ENCODE assay signal across 11 mouse cellular contexts in genomic region chr4:141458236-141458635, GRCm38 (mm10). TPM values are rescaled to one million over a fixed set of nuclear protein-coding genes. Genes with fewer than 3 reads are reported as not detected.
DNase-seq lines count a peak whose midpoint lies in the region; ATAC-seq and TF ChIP-seq lines count a peak whose summit lies in the region.
"Had no signal": no experiment of that assay in that cellular context is flagged by ENCODE, and none has a peak within 500 bp of the region (broad histone marks: within the 10 kb centered on the region; RNA-seq: fewer than 3 reads in every experiment).

No protein-coding gene starts in this region.

- 19% methylated on average over 7 of the region's 7 CpGs for WGBS in hindbrain, embryonic 10.5 days
- 14% methylated on average over 7 of the region's 7 CpGs for WGBS in hindbrain, embryonic 14.5 days
- WGBS in embryonic facial prominence, embryonic 10.5 days = 14% methylated on average over 7 of the region's 7 CpGs
- 23% methylated on average over 7 of the region's 7 CpGs for WGBS in heart, postnatal 0 days
- WGBS in midbrain, embryonic 13.5 days = 17% methylated on average over 7 of the region's 7 CpGs

- peaks cover 76% of the 10 kb centered on the region for H3K36me3 ChIP-seq in hindbrain, embryonic 10.5 days
- H3K36me3 ChIP-seq in hindbrain, embryonic 14.5 days (replicated peaks; ENCODE audit: control insufficient read depth, insufficient read depth) = peaks cover 36% of the 10 kb centered on the region
- peaks cover 74% of the 10 kb centered on the region for H3K36me3 ChIP-seq in embryonic facial prominence, embryonic 10.5 days (replicated peaks)
- H3K36me3 ChIP-seq in heart, postnatal 0 days (replicated peaks; ENCODE audit: control insufficient read depth, insufficient read depth, low read length) = peaks cover 25% of the 10 kb centered on the region
- H3K36me3 ChIP-seq in midbrain, embryonic 13.5 days = peaks cover 43% of the 10 kb centered on the region

- no peak for TF ChIP-seq EP300 in heart, postnatal 0 days (IDR thresholded peaks at IDR 0.05; ENCODE audit: low read depth)

- no peaks in the 10 kb centered on the region for H3K9me3 ChIP-seq in hindbrain, embryonic 10.5 days
- H3K9me3 ChIP-seq in hindbrain, embryonic 14.5 days (ENCODE audit: control insufficient read depth, low read length) = no peaks in the 10 kb centered on the region
- no peaks in the 10 kb centered on the region for H3K9me3 ChIP-seq in embryonic facial prominence, embryonic 10.5 days
- no peaks in the 10 kb centered on the region for H3K9me3 ChIP-seq in heart, postnatal 0 days (replicated peaks; ENCODE audit: control insufficient read depth, low read length)
- H3K9me3 ChIP-seq in midbrain, embryonic 13.5 days = no peaks in the 10 kb centered on the region

- H3K27ac ChIP-seq in hindbrain, embryonic 10.5 days = peak overlapping the region; percentile 64
- no peak overlapping the region for H3K27ac ChIP-seq in hindbrain, embryonic 14.5 days
- H3K27ac ChIP-seq in embryonic facial prominence, embryonic 10.5 days (replicated peaks) = peak overlapping the region; percentile 55
- 0 out of 2 replicates have a peak overlapping the region, but pooled peaks have one; percentile 30 for H3K27ac ChIP-seq in heart, postnatal 0 days (ENCODE audit: low read depth)
- H3K27ac ChIP-seq in midbrain, embryonic 13.5 days = no peak overlapping the region
- H3K27ac ChIP-seq: macrophage had no signal

- no peak for TF ChIP-seq CTCF in heart, postnatal 0 days (IDR thresholded peaks at IDR 0.05; ENCODE audit: low read depth)

- no peak for ATAC-seq in hindbrain, embryonic 14.5 days (ENCODE audit: low FRiP score)
- ATAC-seq in heart, postnatal 0 days (ENCODE audit: insufficient read depth, low read depth) = peak; percentile 65
- ATAC-seq in midbrain, embryonic 13.5 days = no peak
- ATAC-seq: CD4-positive, CD25-positive, alpha-beta regulatory T cell, adult 4 months had no signal

- H3K9ac ChIP-seq in hindbrain, embryonic 14.5 days = no peak overlapping the region
- H3K9ac ChIP-seq in heart, postnatal 0 days (replicated peaks; ENCODE audit: low read depth, low read length) = no peak overlapping the region; the same call in 1 of the 2 replicates
- peak overlapping the region; percentile 48; the same call in 1 of the 2 replicates for H3K9ac ChIP-seq in midbrain, embryonic 13.5 days (replicated peaks)

- no peak overlapping the region for H3K4me3 ChIP-seq in hindbrain, embryonic 10.5 days
- H3K4me3 ChIP-seq in hindbrain, embryonic 14.5 days (replicated peaks; ENCODE audit: low read length) = no peak overlapping the region
- peak overlapping the region; percentile 30 for H3K4me3 ChIP-seq in embryonic facial prominence, embryonic 10.5 days
- no peak overlapping the region for H3K4me3 ChIP-seq in heart, postnatal 0 days (ENCODE audit: low read depth, low read length)
- no peak overlapping the region for H3K4me3 ChIP-seq in midbrain, embryonic 13.5 days (replicated peaks)

- H3K4me2 ChIP-seq in hindbrain, embryonic 14.5 days (replicated peaks) = no peak overlapping the region
- no peak overlapping the region for H3K4me2 ChIP-seq in heart, postnatal 0 days (ENCODE audit: low read depth, low read length)
- H3K4me2 ChIP-seq in midbrain, embryonic 13.5 days (replicated peaks) = no peak overlapping the region

- H3K27me3 ChIP-seq in hindbrain, embryonic 10.5 days (ENCODE audit: insufficient read depth, poor library complexity, severe bottlenecking) = no peaks in the 10 kb centered on the region
- H3K27me3 ChIP-seq in hindbrain, embryonic 14.5 days (ENCODE audit: control insufficient read depth, insufficient read depth, low read length) = no peaks in the 10 kb centered on the region
- H3K27me3 ChIP-seq in embryonic facial prominence, embryonic 10.5 days (replicated peaks; ENCODE audit: low read depth, poor library complexity, severe bottlenecking) = no peaks in the 10 kb centered on the region
- no peaks in the 10 kb centered on the region for H3K27me3 ChIP-seq in heart, postnatal 0 days (ENCODE audit: control insufficient read depth, insufficient read depth, low read length)
- H3K27me3 ChIP-seq in midbrain, embryonic 13.5 days = no peaks in the 10 kb centered on the region

- peaks cover 49% of the 10 kb centered on the region for H3K4me1 ChIP-seq in hindbrain, embryonic 10.5 days (replicated peaks)
- no peaks in the 10 kb centered on the region for H3K4me1 ChIP-seq in hindbrain, embryonic 14.5 days (replicated peaks; ENCODE audit: control insufficient read depth, insufficient read depth, low read length)
- H3K4me1 ChIP-seq in embryonic facial prominence, embryonic 10.5 days = peaks cover 38% of the 10 kb centered on the region
- peaks cover 8% of the 10 kb centered on the region; the same call in 1 of the 2 replicates for H3K4me1 ChIP-seq in heart, postnatal 0 days (ENCODE audit: control insufficient read depth, insufficient read depth)
- peaks cover 39% of the 10 kb centered on the region for H3K4me1 ChIP-seq in midbrain, embryonic 13.5 days (replicated peaks)

- DNase-seq in hindbrain, embryonic 10.5 days (ENCODE audit: low spot score) = peak; percentile 50
- no peak for DNase-seq in hindbrain, embryonic 14.5 days (ENCODE audit: low spot score)
- DNase-seq in embryonic facial prominence, embryonic 10.5 days (ENCODE audit: low spot score) = peak; percentile 72
- peak; percentile 41 for DNase-seq in heart, postnatal 0 days (ENCODE audit: low spot score)
- no peak for DNase-seq in spleen, postnatal 10 days (ENCODE audit: low spot score in 2 of 2)
- no peak for DNase-seq in right cerebral cortex, adult 2 months (ENCODE audit: low spot score in 2 of 2)
- no peak for DNase-seq in adrenal gland, postnatal 14 days
- DNase-seq: cerebellum, adult 2 months had no signal

RNA-seq across cellular contexts. Expression of gene Zbtb17, which starts 13.8 kb away (rescaled TPM):
- 52.6 and 60.8 TPM in 2 replicates for polyA plus RNA-seq in hindbrain, embryonic 10.5 days (2016; fragmentation: Nextera tagmentation; extraction: Ambion mirVana)
- polyA plus RNA-seq in hindbrain, embryonic 14.5 days (2014; fragmentation: Nextera tagmentation; extraction: Ambion mirVana) = 29.5 and 30.7 TPM in 2 replicates
- polyA plus RNA-seq in embryonic facial prominence, embryonic 10.5 days (2016; fragmentation: Nextera tagmentation; extraction: Ambion mirVana) = 59.6 and 62.3 TPM in 2 replicates
- 28.1 and 32.7 TPM in 2 replicates for total RNA-seq in heart, postnatal 0 days (2014; rRNA removed; ENCODE audit: low replicate concordance)
- polyA plus RNA-seq in heart, postnatal 0 days (2015; fragmentation: Nextera tagmentation; extraction: Ambion mirVana) = 16.2 and 18.1 TPM in 2 replicates
- 54.7 and 61.0 TPM in 2 replicates for polyA plus RNA-seq in midbrain, embryonic 13.5 days (2015; fragmentation: Nextera tagmentation; extraction: Ambion mirVana)
- total RNA-seq in adrenal gland, postnatal 14 days (2021) = 17.0 and 19.4 TPM in 2 replicates

RNA-seq across cellular contexts. Expression of gene Srarp, which starts 22.3 kb away (rescaled TPM):
- not detected in 2 replicates for polyA plus RNA-seq in hindbrain, embryonic 10.5 days (2016; fragmentation: Nextera tagmentation; extraction: Ambion mirVana)
- 0.29 TPM in 1 of 2 replicates, not detected in the other for polyA plus RNA-seq in hindbrain, embryonic 14.5 days (2014; fragmentation: Nextera tagmentation; extraction: Ambion mirVana)
- not detected in 2 replicates for polyA plus RNA-seq in embryonic facial prominence, embryonic 10.5 days (2016; fragmentation: Nextera tagmentation; extraction: Ambion mirVana)
- not detected in 2 replicates for total RNA-seq in heart, postnatal 0 days (2014; rRNA removed; ENCODE audit: low replicate concordance)
- polyA plus RNA-seq in heart, postnatal 0 days (2015; fragmentation: Nextera tagmentation; extraction: Ambion mirVana) = not detected in 2 replicates
- not detected in 2 replicates for polyA plus RNA-seq in midbrain, embryonic 13.5 days (2015; fragmentation: Nextera tagmentation; extraction: Ambion mirVana)
- total RNA-seq in adrenal gland, postnatal 14 days (2021) = not detected in 2 replicates
- polyA plus RNA-seq: CD4-positive, CD25-positive, alpha-beta regulatory T cell, adult 4 months; macrophage had no signal

RNA-seq across cellular contexts. Expression of gene Hspb7, which starts 37.7 kb away (rescaled TPM):
- not detected in 2 replicates for polyA plus RNA-seq in hindbrain, embryonic 10.5 days (2016; fragmentation: Nextera tagmentation; extraction: Ambion mirVana)
- polyA plus RNA-seq in hindbrain, embryonic 14.5 days (2014; fragmentation: Nextera tagmentation; extraction: Ambion mirVana) = 0.16 TPM in 1 of 2 replicates, not detected in the other
- 0.15 TPM in 1 of 2 replicates, not detected in the other for polyA plus RNA-seq in embryonic facial prominence, embryonic 10.5 days (2016; fragmentation: Nextera tagmentation; extraction: Ambion mirVana)
- 556 and 673 TPM in 2 replicates for total RNA-seq in heart, postnatal 0 days (2014; rRNA removed; ENCODE audit: low replicate concordance)
- polyA plus RNA-seq in heart, postnatal 0 days (2015; fragmentation: Nextera tagmentation; extraction: Ambion mirVana) = 195 and 203 TPM in 2 replicates
- polyA plus RNA-seq in midbrain, embryonic 13.5 days (2015; fragmentation: Nextera tagmentation; extraction: Ambion mirVana) = not detected in 2 replicates
- 0.19 and 1.5 TPM in 2 replicates for total RNA-seq in adrenal gland, postnatal 14 days (2021)
- polyA plus RNA-seq: CD4-positive, CD25-positive, alpha-beta regulatory T cell, adult 4 months; macrophage had no signal

RNA-seq across cellular contexts. Expression of gene Clcnkb, which starts 42.4 kb away (rescaled TPM):
- polyA plus RNA-seq in hindbrain, embryonic 10.5 days (2016; fragmentation: Nextera tagmentation; extraction: Ambion mirVana) = 0.11 TPM in 1 of 2 replicates, not detected in the other
- not detected in 2 replicates for polyA plus RNA-seq in hindbrain, embryonic 14.5 days (2014; fragmentation: Nextera tagmentation; extraction: Ambion mirVana)
- 0.15 TPM in 1 of 2 replicates, not detected in the other for polyA plus RNA-seq in embryonic facial prominence, embryonic 10.5 days (2016; fragmentation: Nextera tagmentation; extraction: Ambion mirVana)
- 0.23 and 0.65 TPM in 2 replicates for total RNA-seq in heart, postnatal 0 days (2014; rRNA removed; ENCODE audit: low replicate concordance)
- polyA plus RNA-seq in heart, postnatal 0 days (2015; fragmentation: Nextera tagmentation; extraction: Ambion mirVana) = 0.58 and 0.87 TPM in 2 replicates
- polyA plus RNA-seq in midbrain, embryonic 13.5 days (2015; fragmentation: Nextera tagmentation; extraction: Ambion mirVana) = not detected in 2 replicates
- not detected in 2 replicates for total RNA-seq in adrenal gland, postnatal 14 days (2021)
- polyA plus RNA-seq: CD4-positive, CD25-positive, alpha-beta regulatory T cell, adult 4 months; cerebellum, adult 2 months; macrophage had no signal

RNA-seq across cellular contexts. Expression of gene Clcnka, which starts 59.7 kb away (rescaled TPM):
- 0.31 and 0.33 TPM in 2 replicates for polyA plus RNA-seq in hindbrain, embryonic 10.5 days (2016; fragmentation: Nextera tagmentation; extraction: Ambion mirVana)
- 0.20 and 0.56 TPM in 2 replicates for polyA plus RNA-seq in hindbrain, embryonic 14.5 days (2014; fragmentation: Nextera tagmentation; extraction: Ambion mirVana)
- polyA plus RNA-seq in embryonic facial prominence, embryonic 10.5 days (2016; fragmentation: Nextera tagmentation; extraction: Ambion mirVana) = 0.21 and 0.37 TPM in 2 replicates
- not detected in 2 replicates for total RNA-seq in heart, postnatal 0 days (2014; rRNA removed; ENCODE audit: low replicate concordance)
- polyA plus RNA-seq in heart, postnatal 0 days (2015; fragmentation: Nextera tagmentation; extraction: Ambion mirVana) = not detected in 2 replicates
- polyA plus RNA-seq in midbrain, embryonic 13.5 days (2015; fragmentation: Nextera tagmentation; extraction: Ambion mirVana) = 0.09 TPM in 1 of 2 replicates, not detected in the other
- total RNA-seq in adrenal gland, postnatal 14 days (2021) = not detected in 2 replicates
- polyA plus RNA-seq: CD4-positive, CD25-positive, alpha-beta regulatory T cell, adult 4 months; cerebellum, adult 2 months; macrophage had no signal

Comparison
In these comparisons a context has a peak if more than half of its experiments do, and no peak if none do; other contexts are left out.
1. DNase-seq: peak in hindbrain, embryonic 10.5 days (single experiment), embryonic facial prominence, embryonic 10.5 days (single experiment) and heart, postnatal 0 days (single experiment); none in hindbrain, embryonic 14.5 days (single experiment), spleen, postnatal 10 days (0 of 2), right cerebral cortex, adult 2 months (0 of 2) and adrenal gland, postnatal 14 days (single experiment).
2. H3K27ac ChIP-seq: peak in hindbrain, embryonic 10.5 days (single experiment), embryonic facial prominence, embryonic 10.5 days (single experiment) and heart, postnatal 0 days (single experiment); none in hindbrain, embryonic 14.5 days (single experiment) and midbrain, embryonic 13.5 days (single experiment).
3. RNA of gene Hspb7, which starts 37.7 kb away (polyA plus RNA-seq): 195 to 203 TPM in heart, postnatal 0 days; 0.16 TPM in hindbrain, embryonic 14.5 days, 0.15 TPM in embryonic facial prominence, embryonic 10.5 days, not detected in hindbrain, embryonic 10.5 days and not detected in midbrain, embryonic 13.5 days; every median in the first group is over 100 times any median in the second.